Mouse (Mus musculus) E14TG2a.4 (cell line): ENCODE data around the gene Prkn.

ENCODE experiments used
- CTCF ChIP-seq: conservative IDR thresholded peaks from 2 replicates; pipeline ENCODE4 v1.5.1; 2014; ENCODE audit warnings: low read length
- NANOG ChIP-seq: IDR thresholded peaks from 2 replicates; pipeline ENCODE4 v1.6.1; 2014; ENCODE audit warnings: borderline replicate concordance, low read length, mixed read lengths
- POU5F1 ChIP-seq: IDR thresholded peaks from 2 replicates; pipeline ENCODE4 v1.6.1; 2014; ENCODE audit warnings: low read length, borderline replicate concordance

GRCm38 (mm10) chr17:11626306-11626705 lies 786.1 kb downstream of the Prkn start:
- TF ChIP-seq CTCF (no peak), POU5F1 (no peak), NANOG (no peak)
